Mouse (Mus musculus): ENCODE data around the gene Mfap1b.
"Not testable (repeated sequence)": the region's sequence is repeated elsewhere in the genome, so short reads cannot be mapped to it uniquely, and the experiment has no call there.

Gene Mfap1b

GRCm38 (mm10) chr2:121473301-121474179 lies at the start of gene Mfap1b:
Gene Mfap1b (minus strand): TSS chr2:121474067.
- peak; percentile 89 to 92 for DNase-seq (ENCODE audit: low spot score in 2 of 2)

GRCm38 (mm10) chr2:121522830-121523229 lies 49.0 kb upstream of the Mfap1b start:
- DNase-seq (ENCODE audit: low spot score in 2 of 2): not testable (repeated sequence)

- peak in 1 of 2 experiments; percentile 43 for DNase-seq (ENCODE audit: low spot score in 2 of 2)
Observed at GRCm38 (mm10) chr2:121522006-121522405, 48.1 kb upstream of the Mfap1b start.

GRCm38 (mm10) chr2:121518711-121519110 lies 44.8 kb upstream of the Mfap1b start:
- DNase-seq (ENCODE audit: low spot score in 2 of 2): not testable (repeated sequence)

GRCm38 (mm10) chr2:121518106-121518505 lies 44.2 kb upstream of the Mfap1b start:
- no peak for DNase-seq (ENCODE audit: low spot score in 2 of 2)

- no peak for DNase-seq (ENCODE audit: low spot score in 2 of 2)
Observed at GRCm38 (mm10) chr2:121514211-121514610, 40.3 kb upstream of the Mfap1b start.

- DNase-seq (ENCODE audit: low spot score in 2 of 2): not testable (repeated sequence)
Observed at GRCm38 (mm10) chr2:121512991-121513765, 39.3 kb upstream of the Mfap1b start.

GRCm38 (mm10) chr2:121511401-121511800 lies 37.5 kb upstream of the Mfap1b start:
- DNase-seq (ENCODE audit: low spot score in 2 of 2): no peak

- peak; percentile 60 to 71 for DNase-seq (ENCODE audit: low spot score in 2 of 2)
Observed at GRCm38 (mm10) chr2:121509584-121509983, 35.7 kb upstream of the Mfap1b start.

- no peak for DNase-seq (ENCODE audit: low spot score in 2 of 2)
Observed at GRCm38 (mm10) chr2:121507951-121508330, 34.1 kb upstream of the Mfap1b start.

GRCm38 (mm10) chr2:121507173-121507950 lies 33.5 kb upstream of the Mfap1b start:
- no peak for DNase-seq (ENCODE audit: low spot score in 2 of 2)

GRCm38 (mm10) chr2:121505942-121506882 lies 32.3 kb upstream of the Mfap1b start, which contains the start of the genes Mfap1a and Wdr76:
Gene Mfap1a (minus strand): TSS chr2:121506665.
Gene Wdr76 (plus strand): TSS chr2:121506723.
- DNase-seq (ENCODE audit: low spot score in 2 of 2): peak; percentile 89 to 90

- not testable (repeated sequence) for DNase-seq (ENCODE audit: low spot score in 2 of 2)
Observed at GRCm38 (mm10) chr2:121501550-121501949, 27.7 kb upstream of the Mfap1b start.

- not testable (repeated sequence) for DNase-seq (ENCODE audit: low spot score in 2 of 2)
Observed at GRCm38 (mm10) chr2:121484403-121484802, 10.5 kb upstream of the Mfap1b start.

- DNase-seq (ENCODE audit: low spot score in 2 of 2): no peak
Observed at GRCm38 (mm10) chr2:121483576-121483975, 9.7 kb upstream of the Mfap1b start.

GRCm38 (mm10) chr2:121480916-121481315 lies 7.0 kb upstream of the Mfap1b start:
- not testable (repeated sequence) for DNase-seq (ENCODE audit: low spot score in 2 of 2)

- no peak for DNase-seq (ENCODE audit: low spot score in 2 of 2)
Observed at GRCm38 (mm10) chr2:121480498-121480897, 6.6 kb upstream of the Mfap1b start.

GRCm38 (mm10) chr2:121477491-121478266 lies 3.8 kb upstream of the Mfap1b start:
- DNase-seq (ENCODE audit: low spot score in 2 of 2): no peak

GRCm38 (mm10) chr2:121475306-121475705 lies 1.4 kb upstream of the Mfap1b start:
- not testable (repeated sequence) for DNase-seq (ENCODE audit: low spot score in 2 of 2)

- no peak for DNase-seq (ENCODE audit: low spot score in 2 of 2)
Observed at GRCm38 (mm10) chr2:121474180-121474535, 291 bp upstream of the Mfap1b start.
